Mouse (Mus musculus) cerebellum, adult 2 months (tissue): ENCODE data around the gene Syt1. TPM values are rescaled to one million over a fixed set of nuclear protein-coding genes. Genes with fewer than 3 reads are reported as not detected.

ENCODE experiments used
- DNase-seq, 2 experiments: peaks; one replicate each; pipeline ENCODE4 v3.0.0; 2021
- H3K27ac ChIP-seq: fragments of 200-500 bp; 2 replicates; pipeline ENCODE4 v1.5.1; 2012; ENCODE audit warnings: low read length, control low read depth, inconsistent platforms; ENCODE audit not compliant: insufficient read depth
- H3K27me3 ChIP-seq: fragments of 200-500 bp; 2 replicates; pipeline ENCODE4 v1.6.1; 2012; ENCODE audit warnings: inconsistent platforms, mild to moderate bottlenecking, low read length, moderate library complexity; ENCODE audit not compliant: control insufficient read depth, insufficient read depth
- H3K4me1 ChIP-seq: fragments of 200-500 bp; 2 replicates; pipeline ENCODE4 v1.6.1; 2011; ENCODE audit warnings: low read length; ENCODE audit not compliant: control insufficient read depth, insufficient read depth
- H3K4me3 ChIP-seq: fragments of 200-500 bp; replicated peaks from 2 replicates; pipeline ENCODE3; 2011; ENCODE audit warnings: mild to moderate bottlenecking, low read depth, low read length, control low read depth; ENCODE audit not compliant: insufficient read depth
- CTCF ChIP-seq: fragments of 200-500 bp; IDR thresholded peaks from 2 replicates; pipeline ENCODE4 v1.5.1; 2011; ENCODE audit warnings: low read depth, mild to moderate bottlenecking, control low read depth, low read length, moderate library complexity, borderline replicate concordance; ENCODE audit not compliant: insufficient read depth
- POLR2A ChIP-seq: fragments of 200-500 bp; IDR thresholded peaks from 2 replicates; pipeline ENCODE4 v1.6.1; 2011; ENCODE audit warnings: low read length, control low read depth, borderline replicate concordance; ENCODE audit not compliant: insufficient read depth
- WGBS: fragments of 180-500 bp; shearing (Covaris S2); methylation state at CpG from one replicate; pipeline ENCODE4 v1.1.7; 2018; 5-methylcytosine and 5-hydroxymethylcytosine counted together
- polyA plus RNA-seq: library from polyadenylated mRNA; depleted of rRNA; stranded (reverse); fragments of >200 nt; gene quantifications from 2 replicates; pipeline ENCODE4 v1.2.3, GENCODE M21; 2012

The Syt1 gene
- polyA plus RNA-seq, 1 experiment, result 209 TPM

DNA sequence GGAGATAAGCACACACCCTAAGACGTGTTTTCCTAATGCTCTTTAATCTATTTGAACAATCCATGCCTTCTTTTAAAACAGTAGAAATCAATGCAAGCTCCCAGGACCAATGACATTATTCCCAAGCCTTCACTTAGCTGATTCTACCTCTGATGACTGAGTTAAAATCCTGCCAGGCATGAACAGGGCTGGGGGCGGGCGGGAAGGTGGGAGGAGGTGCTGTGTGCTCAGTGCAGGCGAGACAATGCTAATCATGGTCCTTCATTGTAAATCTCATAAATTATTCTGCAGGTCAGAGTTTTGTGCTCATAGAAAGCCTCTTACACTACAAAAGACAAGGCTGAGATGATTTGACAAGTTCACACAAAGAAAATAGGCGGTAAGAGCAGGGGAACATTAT is 366.9 kb downstream of the Syt1 start:
- no peaks in the 10 kb centered on the region; the same call in 1 of the 2 replicates for H3K4me1 ChIP-seq
- no peak overlapping the region for H3K27ac ChIP-seq
- no peaks in the 10 kb centered on the region for H3K27me3 ChIP-seq
- no peak for TF ChIP-seq POLR2A
- no peak for TF ChIP-seq CTCF
- H3K4me3 ChIP-seq, result no peak overlapping the region
- no peak for DNase-seq
- 79% methylated on average over 5 of the region's 5 CpGs for WGBS

DNA sequence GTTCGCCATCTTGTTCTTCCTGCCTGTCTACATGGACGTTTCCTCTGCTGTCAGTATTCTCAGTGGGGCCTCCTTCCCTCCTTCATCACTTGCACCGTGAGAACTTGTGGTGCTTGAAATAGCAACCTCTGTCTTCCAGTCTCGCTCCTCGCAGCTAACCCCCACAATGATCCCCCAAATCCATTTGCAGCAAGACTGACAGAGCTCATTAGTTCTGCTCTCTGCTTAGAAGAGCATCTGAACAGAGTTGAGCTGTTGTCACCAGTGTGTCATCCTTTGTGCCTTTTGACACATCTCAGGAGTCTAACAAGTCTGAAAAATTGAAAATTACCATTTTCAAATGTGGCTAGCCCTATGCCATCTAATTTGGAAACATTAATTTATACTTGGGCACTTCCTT is 372.7 kb downstream of the Syt1 start:
- Histone ChIP-seq H3K27ac (no peak overlapping the region), H3K27me3 (no peaks in the 10 kb centered on the region)
- WGBS, result 58% methylated on average over 5 of the region's 5 CpGs

DNA sequence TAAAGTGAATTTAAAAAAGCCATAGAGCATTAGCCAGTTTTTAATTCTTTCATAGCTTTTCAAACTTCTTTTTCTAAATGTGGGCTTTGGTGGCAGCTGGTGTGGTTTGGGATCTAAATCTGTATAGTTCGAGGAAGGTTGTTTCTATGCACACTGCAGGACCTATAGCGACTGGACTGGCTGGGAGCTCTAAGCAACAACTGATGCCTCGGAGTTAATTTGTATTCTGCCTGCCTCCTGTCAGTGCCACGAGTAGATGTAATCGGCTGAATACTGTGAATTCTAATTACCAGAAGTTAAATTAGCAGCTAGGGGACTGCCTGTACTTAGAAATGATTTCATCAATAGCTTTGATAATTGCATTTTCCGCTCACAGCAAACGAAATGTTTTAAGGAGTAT is 374.7 kb downstream of the Syt1 start:
- no peak overlapping the region for H3K27ac ChIP-seq
- no peak for DNase-seq
- 63% methylated on average over 7 of the region's 7 CpGs for WGBS
- no peaks in the 10 kb centered on the region for H3K27me3 ChIP-seq
- TF ChIP-seq CTCF, result no peak
- no peak for TF ChIP-seq POLR2A
- no peak overlapping the region for H3K4me3 ChIP-seq
- H3K4me1 ChIP-seq, result no peaks in the 10 kb centered on the region

More for the DNA sequence above, 372.7 kb downstream of the Syt1 start:
- Histone ChIP-seq H3K4me3 (no peak overlapping the region), H3K4me1 (no peaks in the 10 kb centered on the region)
- TF ChIP-seq CTCF (no peak), POLR2A (no peak)
- DNase-seq, result no peak

DNA sequence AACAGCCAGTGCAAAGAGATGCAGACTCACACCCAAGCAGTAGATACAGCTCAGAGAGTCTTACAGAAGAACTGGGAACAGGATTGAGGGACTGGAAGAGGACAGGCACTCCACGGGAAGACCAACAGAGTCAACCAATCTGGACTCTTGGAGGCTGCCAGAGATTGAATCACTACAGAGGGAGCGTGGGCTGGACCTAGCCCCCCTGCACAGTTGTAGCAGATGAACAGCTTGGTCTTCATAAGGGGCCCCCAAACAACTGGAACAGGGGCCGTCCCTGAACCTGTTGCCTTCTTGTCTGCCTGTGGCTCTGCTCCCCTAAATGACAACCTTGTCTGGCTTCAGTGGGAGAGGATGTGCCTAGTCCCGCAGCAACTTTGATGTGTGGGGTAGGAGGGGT is 375.2 kb downstream of the Syt1 start:
- DNase-seq, result no peak
- Histone ChIP-seq H3K27me3 (no peaks in the 10 kb centered on the region), H3K4me3 (no peak overlapping the region), H3K27ac (no peak overlapping the region), H3K4me1 (no peaks in the 10 kb centered on the region)
- TF ChIP-seq POLR2A (no peak), CTCF (no peak)
- 54% methylated on average over 4 of the region's 4 CpGs for WGBS

DNA sequence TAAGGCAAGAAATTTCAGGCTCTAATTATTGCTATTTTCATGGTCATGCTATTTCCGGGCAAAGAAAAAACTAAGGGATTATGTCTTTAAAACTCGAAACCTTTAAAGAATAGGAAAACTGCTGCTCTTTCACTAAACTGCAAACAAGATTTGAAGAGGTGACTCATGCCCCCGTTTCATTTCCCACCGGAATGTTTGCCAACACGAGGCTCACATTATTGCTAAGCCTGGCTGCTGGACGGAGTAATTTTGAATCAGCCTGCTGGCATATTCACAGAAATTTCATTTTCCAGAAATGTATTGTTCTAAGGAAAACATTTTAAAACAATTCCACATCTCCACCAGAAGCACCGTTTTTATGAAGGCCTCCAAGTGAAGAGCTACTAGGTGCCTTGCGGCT is 379.9 kb downstream of the Syt1 start:
- Histone ChIP-seq H3K27me3 (no peaks in the 10 kb centered on the region), H3K4me3 (no peak overlapping the region), H3K4me1 (no peaks in the 10 kb centered on the region), H3K27ac (no peak overlapping the region)
- no peak for TF ChIP-seq POLR2A
- TF ChIP-seq CTCF, result no peak
- 54% methylated on average over 8 of the region's 8 CpGs for WGBS
- DNase-seq, result peak in 1 of 2 experiments; percentile 60

DNA sequence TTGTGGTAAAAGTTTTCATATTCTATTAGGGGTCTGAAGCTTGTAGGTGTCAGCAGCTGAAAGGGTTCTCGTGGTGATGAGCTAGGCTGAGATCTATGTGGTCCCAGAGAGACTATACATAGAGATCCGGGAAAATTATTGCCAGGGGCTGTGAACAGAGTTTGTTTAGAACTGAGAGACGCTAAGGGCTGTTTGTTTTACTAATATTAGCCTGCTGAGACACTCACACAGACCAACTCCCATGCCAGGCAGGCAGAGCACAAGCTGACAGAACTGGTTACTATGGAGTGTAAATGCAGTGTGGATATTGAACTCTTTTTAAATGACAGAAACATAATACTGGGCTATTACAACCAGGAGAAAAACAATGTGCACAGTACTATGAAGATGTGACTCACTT is 384.4 kb downstream of the Syt1 start:
- no peaks in the 10 kb centered on the region for H3K27me3 ChIP-seq
- TF ChIP-seq CTCF (no peak), POLR2A (no peak)
- H3K27ac ChIP-seq, result no peak overlapping the region
- H3K4me1 ChIP-seq, result no peaks in the 10 kb centered on the region
- no peak overlapping the region for H3K4me3 ChIP-seq
- 34% methylated on average over 3 of the region's 3 CpGs for WGBS
- DNase-seq, result no peak

DNA sequence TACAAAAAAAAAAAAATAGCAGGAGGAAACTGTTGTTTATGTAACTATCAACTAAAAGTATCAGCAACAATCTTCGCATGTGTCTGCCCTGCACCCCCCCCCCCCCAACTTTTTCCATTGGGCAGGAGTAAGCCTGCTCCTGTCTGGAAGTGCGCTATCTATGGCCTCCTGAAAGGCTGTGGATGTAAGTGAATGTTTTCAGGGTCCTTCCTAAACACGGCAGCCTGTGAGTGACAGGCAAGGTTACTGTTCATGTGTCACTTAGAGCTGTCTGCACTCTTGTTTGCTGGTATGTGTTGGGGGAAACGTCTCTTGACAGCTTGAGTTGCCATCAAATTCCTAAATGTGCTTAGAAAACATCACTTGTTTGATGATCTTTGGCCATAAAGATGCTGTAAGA is 387.8 kb downstream of the Syt1 start:
- 86% methylated on average over 4 of the region's 4 CpGs for WGBS
- Histone ChIP-seq H3K4me1 (no peaks in the 10 kb centered on the region), H3K27me3 (no peaks in the 10 kb centered on the region), H3K27ac (no peak overlapping the region), H3K4me3 (no peak overlapping the region)
- DNase-seq, result no peak
- TF ChIP-seq POLR2A, result no peak
- TF ChIP-seq CTCF, result no peak

DNA sequence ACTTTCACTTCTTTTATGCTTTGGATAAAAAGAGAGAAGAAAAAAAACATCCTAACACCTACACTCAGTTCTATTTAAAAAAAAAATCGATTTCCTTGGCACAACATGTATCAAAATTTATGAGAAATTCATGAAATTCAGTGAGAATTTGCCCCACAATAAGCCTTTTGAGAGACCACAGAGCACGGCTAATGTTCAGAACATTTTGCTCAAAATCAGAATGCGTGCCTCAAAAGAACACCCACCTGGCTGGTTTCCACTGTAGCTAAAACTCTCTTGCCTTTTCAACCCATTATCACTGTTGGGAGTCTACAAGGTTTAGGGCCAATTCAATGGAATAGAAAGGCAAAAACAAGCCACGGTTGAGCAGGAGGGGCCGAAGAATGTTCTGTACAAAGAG is 390.9 kb downstream of the Syt1 start:
- DNase-seq, result no peak
- H3K27ac ChIP-seq, result no peak overlapping the region
- WGBS, result 79% methylated on average over 5 of the region's 5 CpGs
- no peak for TF ChIP-seq POLR2A
- no peak for TF ChIP-seq CTCF
- H3K4me1 ChIP-seq, result no peaks in the 10 kb centered on the region
- H3K27me3 ChIP-seq, result no peaks in the 10 kb centered on the region
- H3K4me3 ChIP-seq, result no peak overlapping the region

DNA sequence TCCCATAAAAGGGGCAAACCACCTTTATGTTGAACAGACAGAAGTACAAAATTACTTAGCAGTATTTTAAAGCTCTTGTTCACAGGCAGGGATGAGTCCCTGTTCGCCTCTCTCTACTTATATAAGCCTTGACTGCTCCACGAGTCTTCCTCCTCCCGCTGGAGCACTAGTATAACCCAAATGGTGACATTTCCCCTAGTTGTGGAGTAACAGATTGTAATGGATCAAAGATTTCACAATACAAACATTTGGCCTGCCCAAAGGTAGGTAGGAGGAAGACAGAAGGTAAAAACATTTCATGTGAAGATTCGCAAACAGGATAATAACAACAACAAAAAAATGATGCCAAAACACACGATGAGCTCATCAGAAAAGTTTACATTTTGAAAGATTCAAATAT is 391.6 kb downstream of the Syt1 start:
- Histone ChIP-seq H3K4me3 (no peak overlapping the region), H3K27ac (no peak overlapping the region), H3K4me1 (no peaks in the 10 kb centered on the region), H3K27me3 (no peaks in the 10 kb centered on the region)
- WGBS, result 86% methylated on average over 5 of the region's 5 CpGs
- no peak for DNase-seq
- TF ChIP-seq CTCF, result no peak
- no peak for TF ChIP-seq POLR2A
